Mouse (Mus musculus): ENCODE results near the gene Ppp3ca. TPM values are rescaled to one million over a fixed set of nuclear protein-coding genes. Genes with fewer than 3 reads are reported as not detected.
"Not testable (repeated sequence)": the region's sequence is repeated elsewhere in the genome, so short reads cannot be mapped to it uniquely, and the experiment has no call there.

Gene Ppp3ca
- total RNA-seq, 2 experiments from 2014 or later: 152 to 154 TPM

DNA sequence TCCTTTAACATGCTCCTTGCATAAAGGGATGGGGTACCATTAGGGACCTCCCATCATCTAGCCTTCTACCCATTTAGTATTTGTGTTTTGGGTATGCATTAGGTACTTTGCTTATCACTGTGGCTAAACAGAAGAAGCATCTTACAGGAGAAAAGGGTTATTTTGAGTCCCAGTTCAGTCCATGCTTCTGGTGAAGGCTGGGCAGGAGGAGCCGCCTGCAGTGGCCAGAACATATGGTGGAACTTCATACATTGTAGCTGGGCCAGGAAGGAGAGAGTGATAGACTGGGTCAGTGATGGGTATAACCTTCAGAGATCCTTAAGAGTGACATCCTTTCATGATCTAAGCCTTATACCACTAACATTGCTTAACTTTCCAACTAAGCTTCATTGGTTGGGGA lies 23.6 kb downstream of the Ppp3ca start:
- Histone ChIP-seq H3K27ac (no peak overlapping the region), H3K4me3 (no peak overlapping the region)
- DNase-seq: no peak
- intact Hi-C loops (cut with DNase I): no loop called here
- no peak for TF ChIP-seq CTCF (IDR thresholded peaks at IDR 0.05)

DNA sequence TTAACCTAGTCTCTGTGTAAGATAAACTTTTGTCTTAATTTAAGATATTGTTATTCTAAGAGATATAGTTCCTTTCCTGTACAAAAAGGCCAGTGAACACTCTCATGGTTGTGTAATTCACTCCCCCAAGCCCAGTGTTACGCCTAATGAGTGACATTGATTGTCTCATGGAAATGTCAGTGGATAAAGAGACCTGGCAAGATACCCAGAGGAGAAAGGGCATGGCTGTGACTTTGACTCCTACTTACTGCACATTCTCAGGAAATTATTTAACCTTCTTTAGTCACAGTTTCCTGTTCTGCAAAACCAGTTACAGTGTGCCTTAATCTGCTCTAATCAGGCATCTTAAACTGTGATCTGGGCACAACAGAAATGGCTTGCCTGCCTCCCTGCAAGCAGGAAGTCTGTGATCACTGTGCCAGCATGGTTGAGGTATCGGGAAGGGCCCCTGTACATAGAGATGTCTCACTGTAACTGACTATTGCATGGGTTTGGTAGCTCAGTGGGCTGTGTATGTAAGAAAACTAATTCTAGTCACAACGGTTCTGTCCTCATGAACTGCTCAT lies 27.8 kb downstream of the Ppp3ca start:
- no peak for TF ChIP-seq CTCF (IDR thresholded peaks at IDR 0.05)
- Histone ChIP-seq H3K4me3 (no peak overlapping the region), H3K27ac (peak overlapping the region; percentile 9; the same call in 1 of the 2 replicates)
- no peak for DNase-seq
- intact Hi-C loops (cut with DNase I): no loop called here

DNA sequence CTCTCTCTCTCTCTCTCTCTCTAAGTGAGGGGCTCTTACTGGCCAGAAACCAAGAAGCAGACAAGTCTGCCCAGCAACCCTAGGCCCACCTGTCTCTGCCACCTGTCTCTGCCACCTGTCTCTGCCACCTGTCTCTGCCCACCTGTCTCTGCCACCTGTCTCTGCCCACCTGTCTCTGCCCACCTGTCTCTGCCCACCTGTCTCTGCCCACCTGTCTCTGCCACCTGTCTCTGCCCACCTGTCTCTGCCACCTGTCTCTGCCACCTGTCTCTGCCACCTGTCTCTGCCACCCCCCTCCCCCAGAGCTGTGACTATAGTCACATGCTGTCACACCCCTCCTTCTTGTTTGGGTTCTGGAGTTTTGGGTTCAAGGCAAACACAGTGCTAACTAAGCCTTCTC lies 29.8 kb downstream of the Ppp3ca start:
- DNase-seq; H3K27ac ChIP-seq; intact Hi-C loops (cut with DNase I); H3K4me3 ChIP-seq: not testable (repeated sequence)

DNA sequence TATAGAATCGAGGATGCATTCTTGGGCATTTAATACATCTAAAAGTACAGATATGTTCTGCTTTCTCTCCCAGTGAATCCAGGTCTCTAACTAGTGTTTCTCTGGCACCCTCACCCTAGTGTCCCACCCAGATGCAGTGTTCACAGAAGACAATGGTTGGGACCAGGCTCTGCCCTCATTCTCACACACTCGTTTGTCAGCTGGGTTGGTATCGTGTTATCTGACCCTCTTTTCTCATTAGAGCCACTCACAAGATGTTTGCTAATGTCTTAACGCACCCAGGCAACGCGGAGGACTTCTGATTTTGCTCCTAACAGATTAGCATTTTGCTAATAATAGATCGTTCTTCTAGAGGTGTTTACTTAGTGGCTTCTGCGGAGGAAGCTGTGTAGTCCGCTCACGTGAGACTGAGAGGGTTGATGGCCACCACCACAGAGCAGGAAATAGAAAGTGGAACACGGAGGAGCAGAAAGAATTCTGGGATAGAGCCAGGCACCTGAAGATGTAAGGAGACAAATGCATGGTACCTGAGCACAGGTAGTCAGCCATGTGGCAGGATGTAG lies 30.6 kb downstream of the Ppp3ca start:
- intact Hi-C loops (cut with DNase I): no loop called here
- H3K4me3 ChIP-seq: peak overlapping the region; percentile 13; the same call in 1 of the 2 replicates
- peak overlapping the region; percentile 61 for H3K27ac ChIP-seq
- no peak for TF ChIP-seq CTCF (IDR thresholded peaks at IDR 0.05)
- no peak for DNase-seq

DNA sequence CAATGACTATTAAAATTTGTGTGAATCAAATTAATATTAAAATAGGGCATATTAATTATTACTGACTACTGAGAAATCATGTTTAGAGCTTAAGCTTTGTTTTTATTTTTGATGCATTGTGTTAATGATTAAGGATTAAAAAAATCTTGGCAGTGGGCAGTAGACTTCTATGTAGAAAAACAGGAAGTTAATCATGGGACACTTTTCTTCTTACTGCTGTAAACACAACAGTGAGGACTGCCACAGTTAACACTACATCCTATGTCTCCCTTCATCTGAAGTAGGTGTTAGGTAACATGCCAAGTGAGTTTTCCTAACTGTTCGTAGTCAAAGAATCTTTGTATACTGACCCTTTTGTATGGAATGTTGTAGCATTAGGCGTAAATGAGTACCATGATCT lies 32.9 kb downstream of the Ppp3ca start:
- intact Hi-C loops (cut with DNase I): no loop called here
- no peak for TF ChIP-seq CTCF (IDR thresholded peaks at IDR 0.05)
- H3K27ac ChIP-seq: peak overlapping the region; percentile 76
- no peak for DNase-seq
- H3K4me3 ChIP-seq: no peak overlapping the region

DNA sequence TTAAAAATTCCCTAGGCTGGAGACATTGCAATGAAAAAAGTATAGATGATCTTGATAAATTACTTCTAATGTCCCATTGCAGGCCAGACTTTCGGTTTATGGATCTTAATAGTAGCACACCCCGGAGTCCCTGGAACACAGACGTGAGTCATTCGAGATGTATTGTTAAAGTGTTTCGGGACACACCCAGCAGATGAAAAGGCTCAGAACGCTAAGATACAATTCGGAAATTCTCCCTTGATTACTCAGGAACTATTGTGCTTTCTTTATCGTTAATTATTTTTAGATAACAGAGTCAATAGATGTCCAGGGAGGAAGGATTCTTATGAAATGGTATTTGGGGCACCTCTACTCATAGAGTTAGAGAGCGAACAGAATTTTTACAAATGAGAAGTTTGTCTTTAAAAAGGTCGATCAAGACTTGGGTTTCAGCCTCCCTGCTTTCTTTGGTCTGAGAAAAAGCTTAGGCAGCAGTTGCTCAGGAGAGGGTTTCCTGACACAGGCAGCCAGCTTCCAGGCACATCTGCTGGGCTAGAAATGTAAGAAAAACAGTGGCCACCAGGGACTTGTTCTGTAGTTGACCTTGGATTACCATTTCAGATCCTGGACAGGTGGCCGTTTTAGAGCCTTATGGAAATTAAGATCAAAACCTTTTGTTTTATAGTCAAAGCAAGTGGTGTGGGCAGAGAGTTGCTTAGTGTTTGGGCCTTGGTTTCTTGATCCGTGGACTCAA lies 34.8 kb downstream of the Ppp3ca start:
- TF ChIP-seq CTCF (IDR thresholded peaks at IDR 0.05): no peak
- Histone ChIP-seq H3K4me3 (peak overlapping the region; percentile 46), H3K27ac (peak overlapping the region; percentile 76)
- no peak for DNase-seq
- intact Hi-C loops (cut with DNase I): loop anchor here (5.0 kb wide), 1 partner anchor 32 kb away; the partner anchor contains the start of gene Ppp3ca

DNA sequence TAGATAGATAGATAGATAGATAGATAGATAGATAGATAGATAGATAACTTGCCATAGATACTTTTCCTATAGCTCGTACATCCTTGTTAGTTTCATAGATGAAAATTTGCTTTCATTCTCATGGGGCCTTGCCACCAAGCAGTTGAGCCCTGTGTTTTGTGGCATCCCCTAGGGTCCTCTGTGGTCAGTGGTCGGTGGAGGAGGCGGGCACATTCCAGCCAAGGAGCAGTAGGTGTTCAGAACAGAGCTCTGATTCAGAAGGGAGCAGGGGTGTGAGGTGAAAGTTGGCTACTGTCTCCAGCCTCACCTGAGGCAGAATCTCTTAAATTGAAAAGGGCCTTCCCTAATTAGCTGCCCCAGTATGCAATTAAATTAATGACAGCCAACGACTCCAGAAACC lies 36.1 kb downstream of the Ppp3ca start:
- intact Hi-C loops (cut with DNase I): loop anchor here (5.0 kb wide), 1 partner anchor 34 kb away; the partner anchor contains the start of gene Ppp3ca
- H3K4me3 ChIP-seq: no peak overlapping the region
- no peak for TF ChIP-seq CTCF (IDR thresholded peaks at IDR 0.05)
- peak overlapping the region; percentile 76 for H3K27ac ChIP-seq
- DNase-seq: no peak

DNA sequence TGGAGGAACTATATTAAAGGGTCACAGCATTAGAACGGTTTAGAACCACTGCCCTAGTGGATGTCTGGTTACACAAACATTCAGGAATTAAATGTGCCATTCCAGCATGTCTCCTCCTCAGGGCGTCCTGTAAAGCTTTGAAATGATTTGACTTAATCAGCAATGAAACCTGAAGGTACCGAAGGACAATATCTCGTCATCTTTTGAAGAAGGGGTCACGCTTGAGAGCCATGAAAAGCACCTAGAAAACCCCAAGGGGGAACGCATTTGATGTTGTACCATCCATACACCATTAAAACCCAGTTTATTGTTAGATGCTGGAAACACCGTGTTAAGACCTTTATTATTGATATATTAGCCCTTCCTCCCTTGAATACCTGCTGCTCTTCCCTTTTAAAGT lies 36.8 kb downstream of the Ppp3ca start:
- no peak overlapping the region for H3K4me3 ChIP-seq
- intact Hi-C loops (cut with DNase I): loop anchor here (5.0 kb wide), 1 partner anchor 34 kb away; the partner anchor contains the start of gene Ppp3ca
- TF ChIP-seq CTCF (IDR thresholded peaks at IDR 0.05): no peak
- no peak for DNase-seq
- no peak overlapping the region; the same call in 1 of the 2 replicates for H3K27ac ChIP-seq

DNA sequence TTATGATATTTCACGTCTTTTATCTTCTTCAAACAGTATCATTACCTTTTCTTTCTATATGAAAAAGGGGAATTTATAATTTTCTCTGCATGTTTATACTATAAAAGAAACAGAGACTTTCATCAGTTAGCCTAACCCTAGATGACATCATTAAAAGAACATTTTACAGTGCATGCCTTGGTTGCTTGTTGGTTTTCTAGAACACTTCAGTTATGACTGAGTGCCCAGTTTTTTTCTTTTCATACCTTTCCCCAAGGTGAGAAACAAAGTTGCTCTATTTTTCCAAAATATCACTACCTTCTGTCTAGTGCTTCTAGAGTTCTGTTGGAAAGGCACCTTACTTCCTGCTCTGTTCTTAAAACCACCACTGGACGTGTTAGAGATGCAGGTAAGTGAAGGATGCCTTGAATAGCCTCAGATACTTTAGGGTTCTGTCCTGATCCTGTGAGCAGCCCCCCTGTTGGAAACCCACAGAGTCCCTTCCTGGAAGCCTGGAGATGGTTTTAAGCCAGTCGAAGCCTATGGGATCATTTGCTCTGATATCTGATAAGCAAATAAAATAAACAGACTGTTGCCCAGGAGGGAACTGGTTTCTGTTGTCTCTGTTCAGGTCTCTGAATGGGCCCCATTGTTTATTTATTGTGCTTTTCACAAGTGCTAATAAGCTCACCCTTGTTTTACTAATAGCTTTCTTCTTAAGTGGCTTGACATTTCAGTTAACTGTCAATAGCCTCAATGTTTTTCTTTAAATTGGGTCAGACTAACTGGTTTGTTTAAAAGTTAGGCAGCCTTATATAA lies 37.5 kb downstream of the Ppp3ca start:
- intact Hi-C loops (cut with DNase I): loop anchor here (5.0 kb wide), 1 partner anchor 35 kb away; the partner anchor contains the start of gene Ppp3ca
- H3K4me3 ChIP-seq: no peak overlapping the region
- peak overlapping the region; percentile 62; the same call in 1 of the 2 replicates for H3K27ac ChIP-seq
- DNase-seq: no peak
- no peak for TF ChIP-seq CTCF (IDR thresholded peaks at IDR 0.05)

DNA sequence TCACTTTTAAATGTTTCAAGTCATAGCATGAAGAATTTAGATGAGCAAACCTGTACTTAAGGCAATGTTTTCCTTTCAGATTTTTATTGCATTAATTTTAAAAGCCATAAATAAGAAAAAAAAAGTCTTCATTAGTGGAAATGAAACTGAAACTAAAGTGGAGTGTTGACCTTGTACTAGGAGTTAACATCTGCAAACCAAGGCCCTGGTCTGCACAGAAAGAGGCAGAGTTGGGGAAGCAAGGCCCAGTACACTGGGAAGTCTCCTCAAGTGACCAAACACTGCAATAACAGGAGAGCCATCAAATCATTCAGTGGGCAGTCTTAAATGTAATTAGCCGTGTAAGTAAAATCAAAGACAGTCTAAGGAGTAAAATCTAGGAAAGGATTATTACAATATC lies 38.3 kb downstream of the Ppp3ca start:
- peak overlapping the region; percentile 62 for H3K27ac ChIP-seq
- no peak for TF ChIP-seq CTCF (IDR thresholded peaks at IDR 0.05)
- intact Hi-C loops (cut with DNase I): loop anchor here (5.0 kb wide), 1 partner anchor 36 kb away; the partner anchor contains the start of gene Ppp3ca
- H3K4me3 ChIP-seq: no peak overlapping the region
- DNase-seq: no peak

DNA sequence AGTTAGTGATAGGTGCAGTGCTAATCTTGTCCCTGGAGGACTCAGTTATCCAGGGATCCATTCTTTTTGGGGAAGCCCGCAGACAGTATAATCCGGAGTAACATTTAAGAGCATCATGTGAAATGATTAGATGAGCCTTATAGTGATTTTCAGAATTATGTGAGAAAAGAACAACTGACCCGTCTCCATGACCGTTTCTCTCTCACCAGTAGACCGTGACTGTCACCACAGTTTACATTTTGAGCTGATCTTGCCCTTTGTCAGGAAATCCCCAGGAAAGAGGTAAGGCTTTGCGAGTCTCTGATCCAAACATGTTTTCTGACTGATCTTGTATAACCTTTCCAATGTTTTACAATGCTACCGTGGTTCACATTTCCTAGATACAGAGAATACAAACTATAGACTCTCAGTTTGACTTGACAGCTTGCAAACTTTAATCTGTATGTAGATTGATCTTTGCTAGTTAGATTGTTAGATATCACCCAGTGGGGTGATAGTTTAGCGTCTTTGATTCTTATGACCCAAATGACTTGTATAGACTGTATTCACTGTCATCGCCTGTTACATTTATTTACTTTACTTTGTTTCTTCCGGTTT lies 40.5 kb downstream of the Ppp3ca start:
- TF ChIP-seq CTCF (IDR thresholded peaks at IDR 0.05): no peak
- Histone ChIP-seq H3K27ac (0 out of 2 replicates have a peak overlapping the region, but pooled peaks have one; percentile 1), H3K4me3 (no peak overlapping the region)
- intact Hi-C loops (cut with DNase I): no loop called here
- DNase-seq: no peak

Data from gastrocnemius, adult 2 months (tissue).